Mouse (Mus musculus): ENCODE measurements around the gene Sdhaf4. TPM values are rescaled to one million over a fixed set of nuclear protein-coding genes. Genes with fewer than 3 reads are reported as not detected.

Sdhaf4 gene
- polyA plus RNA-seq, 1 experiment from 2014 or later: 106 TPM

DNA sequence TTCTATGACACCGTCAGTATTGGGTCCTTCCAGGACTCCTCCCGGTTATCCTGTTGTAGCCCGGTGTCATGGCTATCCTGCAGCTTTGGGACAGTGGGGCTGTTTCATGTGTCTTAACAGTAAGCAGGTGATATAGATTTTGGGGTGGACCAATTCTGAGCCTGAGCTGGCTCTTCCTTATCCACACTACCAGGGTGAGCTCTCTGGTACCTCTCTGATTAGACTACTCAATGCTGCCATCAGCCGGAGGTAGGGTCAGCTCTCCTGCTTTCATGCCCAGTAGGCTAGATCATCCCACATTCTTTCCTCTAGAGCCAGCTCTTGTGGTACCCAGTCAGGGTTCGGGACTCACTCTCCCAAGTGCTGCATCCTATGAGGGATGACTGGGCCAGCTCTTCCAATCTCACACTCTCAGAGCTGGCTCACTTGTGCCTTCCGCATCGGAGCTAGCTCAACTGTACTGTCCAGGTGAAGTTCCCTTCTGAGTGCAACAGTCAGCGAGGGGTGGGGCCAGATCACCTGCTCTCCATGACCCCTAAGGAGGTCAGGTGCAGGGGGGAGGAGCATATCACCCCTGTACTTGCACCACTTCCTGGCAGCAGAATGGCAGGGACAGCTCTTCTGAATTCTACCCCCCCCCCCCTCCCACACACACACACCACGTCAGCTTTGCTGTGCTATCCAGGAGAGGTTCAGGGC, 37.3 kb downstream of the Sdhaf4 start:
- ATAC-seq (replicated peaks; ENCODE audit: insufficient number of reproducible peaks, low FRiP score, low TSS enrichment, low read depth): no peak

DNA sequence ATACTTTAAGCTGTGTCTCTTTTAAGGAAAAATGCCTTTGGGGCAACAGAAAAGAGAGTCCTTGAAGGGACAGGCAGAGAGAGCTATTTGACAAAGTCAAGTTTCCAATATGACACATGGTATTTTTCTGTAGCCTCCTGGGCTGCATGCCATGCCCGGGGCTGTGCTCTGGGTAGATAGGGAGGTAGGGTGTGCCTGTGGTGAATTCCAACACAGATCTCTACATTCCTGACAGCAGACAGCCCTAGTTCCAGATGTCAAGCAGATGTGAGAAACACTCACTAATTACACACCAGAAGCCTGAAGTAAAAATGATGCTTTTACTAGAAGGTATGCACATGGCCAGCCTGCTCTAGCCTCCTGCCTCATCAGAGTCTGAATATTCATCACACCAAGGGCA, 39.2 kb downstream of the Sdhaf4 start:
- no peak overlapping the region for H3K4me2 ChIP-seq (ENCODE audit: low read depth, low read length)
- H3K4me3 ChIP-seq (ENCODE audit: low read depth, low read length): no peak overlapping the region
- H3K36me3 ChIP-seq (replicated peaks; ENCODE audit: control insufficient read depth, insufficient read depth, low read depth, low read length): no peaks in the 10 kb centered on the region
- H3K27ac ChIP-seq (replicated peaks; ENCODE audit: low read depth, low read length): no peak overlapping the region
- no peak overlapping the region for H3K9ac ChIP-seq (replicated peaks; ENCODE audit: low read length)
- 36% methylated on average over 1 of the region's 1 CpGs for whole genome bisulfite sequencing
- no peaks in the 10 kb centered on the region for H3K9me3 ChIP-seq (replicated peaks; ENCODE audit: control insufficient read depth, low read length)
- no peaks in the 10 kb centered on the region for H3K27me3 ChIP-seq (ENCODE audit: control insufficient read depth, insufficient read depth, low read length)
- no peaks in the 10 kb centered on the region for H3K4me1 ChIP-seq (ENCODE audit: control insufficient read depth, insufficient read depth, low read length)
- ATAC-seq (replicated peaks; ENCODE audit: insufficient number of reproducible peaks, low FRiP score, low TSS enrichment, low read depth) (no peak), DNase-seq (ENCODE audit: low spot score) (peak; percentile 17)

More for the DNA sequence above, 37.3 kb downstream of the Sdhaf4 start:
- H3K4me2 ChIP-seq (ENCODE audit: low read depth, low read length): no peak overlapping the region
- H3K36me3 ChIP-seq (replicated peaks; ENCODE audit: control insufficient read depth, insufficient read depth, low read depth, low read length): no peaks in the 10 kb centered on the region
- H3K4me1 ChIP-seq (ENCODE audit: control insufficient read depth, insufficient read depth, low read length): no peaks in the 10 kb centered on the region
- H3K27me3 ChIP-seq (ENCODE audit: control insufficient read depth, insufficient read depth, low read length): no peaks in the 10 kb centered on the region
- H3K4me3 ChIP-seq (ENCODE audit: low read depth, low read length): no peak overlapping the region
- H3K9me3 ChIP-seq (replicated peaks; ENCODE audit: control insufficient read depth, low read length): no peaks in the 10 kb centered on the region
- no peak for DNase-seq (ENCODE audit: low spot score)
- H3K27ac ChIP-seq (replicated peaks; ENCODE audit: low read depth, low read length): no peak overlapping the region
- H3K9ac ChIP-seq (replicated peaks; ENCODE audit: low read length): no peak overlapping the region
- 89% methylated on average over 9 of the region's 9 CpGs for WGBS

GRCm38 (mm10) chr1:23959415-23959732, 46.1 kb downstream of the Sdhaf4 start:
- ATAC-seq (replicated peaks; ENCODE audit: insufficient number of reproducible peaks, low FRiP score, low TSS enrichment, low read depth) (peak; percentile 59), DNase-seq (ENCODE audit: low spot score) (no peak)
- H3K36me3 ChIP-seq (replicated peaks; ENCODE audit: control insufficient read depth, insufficient read depth, low read depth, low read length): no peaks in the 10 kb centered on the region
- no peaks in the 10 kb centered on the region for H3K4me1 ChIP-seq (ENCODE audit: control insufficient read depth, insufficient read depth, low read length)
- H3K27me3 ChIP-seq (ENCODE audit: control insufficient read depth, insufficient read depth, low read length): no peaks in the 10 kb centered on the region
- H3K4me2 ChIP-seq (ENCODE audit: low read depth, low read length): peak overlapping the region; percentile 30
- H3K9ac ChIP-seq (replicated peaks; ENCODE audit: low read length): 0 out of 2 replicates have a peak overlapping the region, but pooled peaks have one; percentile 37
- 8% methylated on average over 6 of the region's 6 CpGs for WGBS
- no peaks in the 10 kb centered on the region for H3K9me3 ChIP-seq (replicated peaks; ENCODE audit: control insufficient read depth, low read length)
- peak overlapping the region; percentile 9; the same call in 1 of the 2 replicates for H3K4me3 ChIP-seq (ENCODE audit: low read depth, low read length)
- H3K27ac ChIP-seq (replicated peaks; ENCODE audit: low read depth, low read length): no peak overlapping the region

GRCm38 (mm10) chr1:23958668-23959414, 46.6 kb downstream of the Sdhaf4 start:
- DNase-seq (ENCODE audit: low spot score) (peak; percentile 63), ATAC-seq (replicated peaks; ENCODE audit: insufficient number of reproducible peaks, low FRiP score, low TSS enrichment, low read depth) (peak; percentile 70)
- 9% methylated on average over 13 of the region's 13 CpGs for WGBS
- Histone ChIP-seq H3K36me3 (replicated peaks; ENCODE audit: control insufficient read depth, insufficient read depth, low read depth, low read length) (no peaks in the 10 kb centered on the region), H3K4me1 (ENCODE audit: control insufficient read depth, insufficient read depth, low read length) (no peaks in the 10 kb centered on the region), H3K27me3 (ENCODE audit: control insufficient read depth, insufficient read depth, low read length) (no peaks in the 10 kb centered on the region), H3K9me3 (replicated peaks; ENCODE audit: control insufficient read depth, low read length) (no peaks in the 10 kb centered on the region), H3K27ac (replicated peaks; ENCODE audit: low read depth, low read length) (no peak overlapping the region), H3K4me3 (ENCODE audit: low read depth, low read length) (peak overlapping the region; percentile 9; the same call in 1 of the 2 replicates), H3K9ac (replicated peaks; ENCODE audit: low read length) (0 out of 2 replicates have a peak overlapping the region, but pooled peaks have one; percentile 37), H3K4me2 (ENCODE audit: low read depth, low read length) (peak overlapping the region; percentile 30)

DNA sequence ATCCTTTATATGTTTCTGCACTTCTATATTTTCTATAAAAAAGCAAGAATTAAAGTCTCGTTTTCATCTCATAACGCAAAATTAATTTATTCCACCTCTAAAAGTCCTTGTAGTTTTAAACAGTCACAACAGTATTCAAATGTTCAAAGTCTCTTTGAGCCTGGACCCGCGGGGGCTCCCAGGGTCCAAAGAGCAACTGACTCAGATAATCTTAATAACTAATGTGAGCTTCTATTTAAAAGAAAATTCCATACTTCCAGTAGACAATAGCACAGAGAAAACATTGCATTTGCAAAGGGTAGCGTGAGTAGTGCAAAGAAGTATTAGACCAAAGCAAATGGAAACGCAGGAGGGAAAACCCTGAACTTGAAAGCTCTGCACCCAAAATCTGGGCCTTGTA, 47.4 kb downstream of the Sdhaf4 start:
- Histone ChIP-seq H3K4me3 (ENCODE audit: low read depth, low read length) (no peak overlapping the region), H3K4me1 (ENCODE audit: control insufficient read depth, insufficient read depth, low read length) (no peaks in the 10 kb centered on the region), H3K9me3 (replicated peaks; ENCODE audit: control insufficient read depth, low read length) (no peaks in the 10 kb centered on the region), H3K9ac (replicated peaks; ENCODE audit: low read length) (no peak overlapping the region), H3K27ac (replicated peaks; ENCODE audit: low read depth, low read length) (no peak overlapping the region), H3K36me3 (replicated peaks; ENCODE audit: control insufficient read depth, insufficient read depth, low read depth, low read length) (no peaks in the 10 kb centered on the region), H3K27me3 (ENCODE audit: control insufficient read depth, insufficient read depth, low read length) (no peaks in the 10 kb centered on the region), H3K4me2 (ENCODE audit: low read depth, low read length) (no peak overlapping the region)
- ATAC-seq (replicated peaks; ENCODE audit: insufficient number of reproducible peaks, low FRiP score, low TSS enrichment, low read depth) (no peak), DNase-seq (ENCODE audit: low spot score) (no peak)
- WGBS: 89% methylated on average over 6 of the region's 6 CpGs

GRCm38 (mm10) chr1:23955539-23955938, 49.9 kb downstream of the Sdhaf4 start:
- no peak overlapping the region for H3K27ac ChIP-seq (replicated peaks; ENCODE audit: low read depth, low read length)
- WGBS: 82% methylated on average over 4 of the region's 4 CpGs
- ATAC-seq (replicated peaks; ENCODE audit: insufficient number of reproducible peaks, low FRiP score, low TSS enrichment, low read depth) (no peak), DNase-seq (ENCODE audit: low spot score) (no peak)
- H3K36me3 ChIP-seq (replicated peaks; ENCODE audit: control insufficient read depth, insufficient read depth, low read depth, low read length): no peaks in the 10 kb centered on the region
- H3K4me1 ChIP-seq (ENCODE audit: control insufficient read depth, insufficient read depth, low read length): no peaks in the 10 kb centered on the region
- no peaks in the 10 kb centered on the region for H3K27me3 ChIP-seq (ENCODE audit: control insufficient read depth, insufficient read depth, low read length)
- H3K9ac ChIP-seq (replicated peaks; ENCODE audit: low read length): no peak overlapping the region
- H3K9me3 ChIP-seq (replicated peaks; ENCODE audit: control insufficient read depth, low read length): no peaks in the 10 kb centered on the region
- H3K4me2 ChIP-seq (ENCODE audit: low read depth, low read length): no peak overlapping the region
- H3K4me3 ChIP-seq (ENCODE audit: low read depth, low read length): no peak overlapping the region

DNA sequence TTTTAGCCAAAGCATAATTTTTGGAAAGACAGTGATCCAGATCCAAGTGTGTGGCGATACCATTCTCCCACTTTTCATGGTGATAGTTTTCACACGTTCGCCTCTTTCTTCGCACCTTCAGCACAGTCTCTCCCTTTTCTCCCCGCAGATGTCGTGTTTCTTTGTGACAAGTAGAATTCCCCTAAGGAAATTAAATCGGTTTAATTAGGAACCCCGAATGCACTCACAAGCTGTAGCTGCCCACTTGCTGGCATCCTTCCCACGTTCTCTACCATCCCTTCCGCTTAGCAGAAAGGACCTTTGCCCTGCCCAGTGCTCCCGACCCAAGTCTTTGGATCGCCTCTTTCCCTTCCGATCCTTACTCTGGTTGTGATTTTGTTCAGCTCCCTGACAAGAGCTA, 51.5 kb downstream of the Sdhaf4 start:
- Histone ChIP-seq H3K4me1 (ENCODE audit: control insufficient read depth, insufficient read depth, low read length) (no peaks in the 10 kb centered on the region), H3K27ac (replicated peaks; ENCODE audit: low read depth, low read length) (no peak overlapping the region), H3K27me3 (ENCODE audit: control insufficient read depth, insufficient read depth, low read length) (no peaks in the 10 kb centered on the region), H3K9ac (replicated peaks; ENCODE audit: low read length) (no peak overlapping the region), H3K36me3 (replicated peaks; ENCODE audit: control insufficient read depth, insufficient read depth, low read depth, low read length) (no peaks in the 10 kb centered on the region), H3K4me3 (ENCODE audit: low read depth, low read length) (no peak overlapping the region), H3K4me2 (ENCODE audit: low read depth, low read length) (no peak overlapping the region), H3K9me3 (replicated peaks; ENCODE audit: control insufficient read depth, low read length) (no peaks in the 10 kb centered on the region)
- 87% methylated on average over 13 of the region's 13 CpGs for WGBS
- DNase-seq (ENCODE audit: low spot score) (no peak), ATAC-seq (replicated peaks; ENCODE audit: insufficient number of reproducible peaks, low FRiP score, low TSS enrichment, low read depth) (no peak)
